Mouse (Mus musculus) stomach, embryonic 16.5 days (tissue): ENCODE results near the gene Hsd17b1. TPM values are rescaled to one million over a fixed set of nuclear protein-coding genes. Genes with fewer than 3 reads are reported as not detected.
"Not testable (repeated sequence)": the region's sequence is repeated elsewhere in the genome, so short reads cannot be mapped to it uniquely, and the experiment has no call there.

Experiments
- ATAC-seq: fragments of 200-750 bp; cut with Nextera tagmentation; 2 replicates; pipeline ENCODE4 v1.8.0; 2017; ENCODE audit warnings: moderate number of reproducible peaks, moderate TSS enrichment; ENCODE audit not compliant: insufficient read depth, low FRiP score
- H3K27ac ChIP-seq: fragments of 300-500 bp; sonication (generic); 2 replicates; pipeline ENCODE4 v1.5.1; 2014; ENCODE audit warnings: low read length
- H3K27me3 ChIP-seq: fragments of 300-500 bp; sonication (generic); 2 replicates; pipeline ENCODE4 v1.6.1; 2014; ENCODE audit warnings: low read length, control low read depth, mixed read lengths; ENCODE audit not compliant: control insufficient read depth, insufficient read depth
- H3K36me3 ChIP-seq: fragments of 300-500 bp; sonication (generic); 2 replicates; pipeline ENCODE4 v1.6.1; 2014; ENCODE audit warnings: low read length; ENCODE audit not compliant: control insufficient read depth, insufficient read depth
- H3K4me1 ChIP-seq: fragments of 300-500 bp; sonication (generic); 2 replicates; pipeline ENCODE4 v1.6.1; 2014; ENCODE audit warnings: low read length, control low read depth, mixed read lengths; ENCODE audit not compliant: control insufficient read depth, insufficient read depth
- H3K4me2 ChIP-seq: fragments of 300-500 bp; sonication (generic); 2 replicates; pipeline ENCODE4 v1.6.1; 2014; ENCODE audit warnings: low read depth, low read length, mixed read lengths
- H3K4me3 ChIP-seq: fragments of 300-500 bp; sonication (generic); replicated peaks from 2 replicates; pipeline ENCODE4 v1.5.1; 2014; ENCODE audit warnings: mild to moderate bottlenecking, low read length
- H3K9ac ChIP-seq: fragments of 300-500 bp; sonication (generic); 2 replicates; pipeline ENCODE4 v1.6.1; 2014; ENCODE audit warnings: low read length
- H3K9me3 ChIP-seq: fragments of 300-500 bp; sonication (generic); replicated peaks from 2 replicates; pipeline ENCODE4 v1.6.1; 2016; ENCODE audit warnings: low read length, control low read depth; ENCODE audit not compliant: control insufficient read depth
- WGBS: fragments of 180-500 bp; shearing (Covaris S2); extraction: QIAGEN DNeasy Blood & Tissue Kit; methylation state at CpG from one replicate; pipeline ENCODE4 v1.1.7; 2014; 5-methylcytosine and 5-hydroxymethylcytosine counted together
- microRNA-seq: library from miRNA; unstranded; fragments of <30 nt; microRNA quantifications from one replicate; pipeline ENCODE4, GENCODE M21; 2016
- polyA plus RNA-seq: library from polyadenylated mRNA; unstranded; fragments of >200 nt; fragmentation: Nextera tagmentation; extraction: Ambion mirVana; gene quantifications from 2 replicates; pipeline ENCODE4 v1.2.1, GENCODE M21; 2015

Hsd17b1 gene
- polyA plus RNA-seq, 1 experiment from 2014 or later, result 0.30 TPM

- no peaks in the 10 kb centered on the region for H3K27me3 ChIP-seq
- H3K4me3 ChIP-seq, result peak overlapping the region; percentile 93
- H3K9me3 ChIP-seq, result no peaks in the 10 kb centered on the region
- peak overlapping the region; percentile 92 for H3K27ac ChIP-seq
- 0 out of 2 replicates have a peak, but pooled peaks cover under 1% of the 10 kb centered on the region for H3K36me3 ChIP-seq
- 17% methylated on average over 19 of the region's 19 CpGs for WGBS
- no peak for ATAC-seq
- H3K9ac ChIP-seq, result peak overlapping the region; percentile 86
- H3K4me1 ChIP-seq, result peaks cover 18% of the 10 kb centered on the region
- H3K4me2 ChIP-seq, result peak overlapping the region; percentile 96
Observed at GRCm38 (mm10) chr11:101120545-101121188, 42.5 kb downstream of the Hsd17b1 start.

GRCm38 (mm10) chr11:101124494-101124893 is 46.3 kb downstream of the Hsd17b1 start:
- WGBS, result 90% methylated on average over 8 of the region's 8 CpGs
- H3K4me2 ChIP-seq, result not testable (repeated sequence)

GRCm38 (mm10) chr11:101125008-101125407 is 46.8 kb downstream of the Hsd17b1 start:
- not testable (repeated sequence) for H3K9me3 ChIP-seq, ATAC-seq, H3K4me2 ChIP-seq, H3K4me3 ChIP-seq, H3K9ac ChIP-seq, H3K4me1 ChIP-seq, H3K27me3 ChIP-seq, H3K27ac ChIP-seq
- WGBS, result 93% methylated on average over 7 of the region's 9 CpGs
- H3K36me3 ChIP-seq, result peaks cover 13% of the 10 kb centered on the region

More at GRCm38 (mm10) chr11:101124494-101124893, 46.3 kb downstream of the Hsd17b1 start:
- H3K4me1 ChIP-seq, H3K9ac ChIP-seq, H3K9me3 ChIP-seq, ATAC-seq, H3K27ac ChIP-seq, H3K4me3 ChIP-seq, H3K27me3 ChIP-seq: not testable (repeated sequence)
- H3K36me3 ChIP-seq, result peaks cover 13% of the 10 kb centered on the region

GRCm38 (mm10) chr11:101127075-101127474 is 48.9 kb downstream of the Hsd17b1 start:
- ATAC-seq, result no peak
- 82% methylated on average over 1 of the region's 1 CpGs for WGBS
- H3K4me1 ChIP-seq, result peaks cover 4% of the 10 kb centered on the region; the same call in 1 of the 2 replicates
- H3K27ac ChIP-seq, result no peak overlapping the region
- 0 out of 2 replicates have a peak, but pooled peaks cover 3% of the 10 kb centered on the region for H3K9me3 ChIP-seq
- H3K36me3 ChIP-seq, result peaks cover 13% of the 10 kb centered on the region
- no peak overlapping the region for H3K4me2 ChIP-seq
- H3K9ac ChIP-seq, result no peak overlapping the region
- H3K27me3 ChIP-seq, result no peaks in the 10 kb centered on the region
- H3K4me3 ChIP-seq, result no peak overlapping the region

- no peak for ATAC-seq
- 91% methylated on average over 11 of the region's 11 CpGs for WGBS
- Histone ChIP-seq H3K4me1 (peaks cover 4% of the 10 kb centered on the region; the same call in 1 of the 2 replicates), H3K36me3 (peaks cover 13% of the 10 kb centered on the region), H3K4me3 (no peak overlapping the region), H3K9ac (no peak overlapping the region), H3K9me3 (0 out of 2 replicates have a peak, but pooled peaks cover 3% of the 10 kb centered on the region), H3K27me3 (no peaks in the 10 kb centered on the region), H3K27ac (no peak overlapping the region), H3K4me2 (no peak overlapping the region)
Observed at GRCm38 (mm10) chr11:101128996-101129577, 50.9 kb downstream of the Hsd17b1 start.

Small RNAs within 50 kb of the gene (microRNA-seq; reads per million reads assigned to microRNA genes)
- gene Mir6928, result 1.2 reads per million

Other genes with a start within 250 kb of the Hsd17b1 start
- 26.2 and 27.4 TPM in 2 replicates for gene Stat5b, start 227.7 kb upstream of the Hsd17b1 start, polyA plus RNA-seq
- gene Stat5a, start 219.1 kb upstream of the Hsd17b1 start, polyA plus RNA-seq, result 12.0 and 14.0 TPM in 2 replicates
- 47.2 and 56.1 TPM in 2 replicates for gene Stat3, start 138.9 kb upstream of the Hsd17b1 start, polyA plus RNA-seq
- 381 and 403 TPM in 2 replicates for gene Cavin1, start 107.5 kb upstream of the Hsd17b1 start, polyA plus RNA-seq
- 47.8 and 50.5 TPM in 2 replicates for gene Atp6v0a1, start 69.0 kb upstream of the Hsd17b1 start, polyA plus RNA-seq
- 17.0 and 17.2 TPM in 2 replicates for gene Naglu, start 8.4 kb upstream of the Hsd17b1 start, polyA plus RNA-seq
- gene Coasy, start 4.2 kb downstream of the Hsd17b1 start, polyA plus RNA-seq, result 38.9 and 41.8 TPM in 2 replicates
- 57.4 and 60.5 TPM in 2 replicates for gene Mlx, start 8.9 kb downstream of the Hsd17b1 start, polyA plus RNA-seq
- 21.4 and 23.4 TPM in 2 replicates for gene Psmc3ip, start 17.0 kb downstream of the Hsd17b1 start, polyA plus RNA-seq
- gene Retreg3, start 41.5 kb downstream of the Hsd17b1 start, polyA plus RNA-seq, result 18.7 and 20.1 TPM in 2 replicates
- 63.0 and 63.5 TPM in 2 replicates for gene Tubg1, start 41.5 kb downstream of the Hsd17b1 start, polyA plus RNA-seq
- 3.9 and 4.6 TPM in 2 replicates for gene Tubg2, start 77.5 kb downstream of the Hsd17b1 start, polyA plus RNA-seq
- 2.3 and 2.6 TPM in 2 replicates for gene Cntnap1, start 92.1 kb downstream of the Hsd17b1 start, polyA plus RNA-seq
- gene Plekhh3, start 92.9 kb downstream of the Hsd17b1 start, polyA plus RNA-seq, result 17.6 and 18.7 TPM in 2 replicates
- 0.26 and 0.43 TPM in 2 replicates for gene Ccr10, start 97.0 kb downstream of the Hsd17b1 start, polyA plus RNA-seq
- 18.5 and 21.8 TPM in 2 replicates for gene Ezh1, start 148.1 kb downstream of the Hsd17b1 start, polyA plus RNA-seq
- 95.8 and 106 TPM in 2 replicates for gene Ramp2, start 167.6 kb downstream of the Hsd17b1 start, polyA plus RNA-seq
- 133 and 141 TPM in 2 replicates for gene Vps25, start 175.3 kb downstream of the Hsd17b1 start, polyA plus RNA-seq
- 23.5 and 28.0 TPM in 2 replicates for gene Wnk4, start 182.2 kb downstream of the Hsd17b1 start, polyA plus RNA-seq
- 0.70 and 1.2 TPM in 2 replicates for gene Cntd1, start 200.6 kb downstream of the Hsd17b1 start, polyA plus RNA-seq
- gene Coa3, start 200.7 kb downstream of the Hsd17b1 start, polyA plus RNA-seq, result 194 and 197 TPM in 2 replicates
- 143 and 147 TPM in 2 replicates for gene Becn1, start 223.9 kb downstream of the Hsd17b1 start, polyA plus RNA-seq
- gene Psme3, start 237.8 kb downstream of the Hsd17b1 start, polyA plus RNA-seq, result 98.2 and 107 TPM in 2 replicates
- gene Aoc2, start 246.7 kb downstream of the Hsd17b1 start, polyA plus RNA-seq, result 0.97 and 1.4 TPM in 2 replicates